8 mouse cellular contexts compared by ENCODE assay signal in the genomic region with DNA sequence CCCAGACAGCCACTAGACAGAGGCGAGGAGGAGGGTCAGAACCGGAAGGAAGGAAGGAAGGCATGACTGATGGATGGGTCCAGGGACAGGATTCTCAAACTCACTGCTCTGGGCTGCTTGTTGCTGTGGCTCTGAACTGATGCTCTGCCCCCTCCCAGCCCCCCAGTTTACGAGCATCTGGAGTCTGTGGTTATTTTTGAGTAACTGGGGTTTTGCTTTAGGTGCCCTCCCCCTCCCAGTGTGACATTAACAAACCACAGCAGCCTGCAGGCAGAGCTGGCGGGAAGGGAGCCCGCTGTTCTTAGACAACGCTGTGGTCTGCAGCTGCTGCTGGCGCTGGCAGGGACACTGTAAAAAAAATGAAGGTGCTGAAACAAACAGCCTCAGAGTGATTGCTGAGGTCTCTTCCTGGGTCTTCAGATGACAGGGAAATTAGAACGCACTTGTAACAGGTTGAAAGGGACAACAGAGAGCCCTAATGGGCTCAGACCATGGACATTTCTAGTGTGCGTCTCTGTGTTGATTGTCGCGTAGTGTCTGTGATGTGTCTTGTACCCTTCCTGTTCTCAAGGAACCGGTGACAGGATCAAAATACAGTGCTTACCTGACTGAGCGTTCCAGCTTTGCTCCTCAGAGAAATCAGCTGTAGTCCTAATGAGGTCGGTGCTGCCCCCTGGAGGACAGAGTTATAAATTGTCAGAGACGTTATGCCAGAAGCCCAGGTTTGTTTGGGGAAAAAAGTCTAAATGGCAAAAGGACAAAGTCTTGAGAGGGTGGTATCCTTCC. TPM values are rescaled to one million over a fixed set of nuclear protein-coding genes. Genes with fewer than 3 reads are reported as not detected.
A peak's percentile ranks its signal among the peaks of the same experiment; 100 is the strongest.
DNase-seq lines count a peak whose midpoint lies in the region; ATAC-seq and TF ChIP-seq lines count a peak whose summit lies in the region.

No protein-coding gene starts in this region.

- H3K9ac ChIP-seq in intestine, postnatal 0 days (ENCODE audit: low read depth, low read length), result no peak overlapping the region

- peak; percentile 90 for TF ChIP-seq CTCF in intestine, postnatal 0 days (IDR thresholded peaks at IDR 0.05; ENCODE audit: low read depth)
- TF ChIP-seq CTCF in small intestine, adult 2 months (IDR thresholded peaks at IDR 0.05; ENCODE audit: extremely low read depth, insufficient read length, insufficient replicate concordance, low read depth, low read length), result peak; percentile 50; the same call in 1 of the 2 replicates

- no peak overlapping the region for H3K27ac ChIP-seq in intestine, postnatal 0 days (ENCODE audit: low read depth, low read length)
- 0 out of 2 replicates have a peak overlapping the region, but pooled peaks have one; percentile 3 for H3K27ac ChIP-seq in midbrain, embryonic 10.5 days (replicated peaks)
- peak overlapping the region; percentile 48 for H3K27ac ChIP-seq in small intestine, adult 2 months (ENCODE audit: insufficient read depth, low read depth, low read length)

- intact Hi-C loops in gastrocnemius, postnatal 36 days (cut with DNase I), result loop anchor here (5.0 kb wide), 1 partner anchor 40 kb away; no protein-coding TSS in a partner anchor
- intact Hi-C loops in left cerebral cortex, postnatal 36 days (cut with DNase I), result loop anchor here (5.0 kb wide), 1 partner anchor 80 kb away; no protein-coding TSS in a partner anchor

- no peaks in the 10 kb centered on the region for H3K36me3 ChIP-seq in intestine, postnatal 0 days (ENCODE audit: control insufficient read depth, insufficient read depth)
- no peaks in the 10 kb centered on the region for H3K36me3 ChIP-seq in midbrain, embryonic 10.5 days
- no peaks in the 10 kb centered on the region for H3K36me3 ChIP-seq in small intestine, adult 2 months (ENCODE audit: control insufficient read depth, insufficient read depth, low read length)

- peak; percentile 34 to 64 for DNase-seq in urinary bladder, adult 18-20 months (ENCODE audit: low spot score in 2 of 2)
- no peak for DNase-seq in urinary bladder, postnatal 10 days (ENCODE audit: low spot score)
- DNase-seq in embryo, embryonic 11.5 days (ENCODE audit: low read depth, low spot score), result peak; percentile 73
- peak; percentile 37 to 51 for DNase-seq in gastrocnemius, postnatal 36 days
- DNase-seq in left cerebral cortex, postnatal 36 days (ENCODE audit: low spot score in 2 of 2), result peak; percentile 64 to 84
- peak; percentile 70 for DNase-seq in midbrain, embryonic 10.5 days (ENCODE audit: low spot score)

- no peaks in the 10 kb centered on the region for H3K27me3 ChIP-seq in intestine, postnatal 0 days (replicated peaks; ENCODE audit: control insufficient read depth, insufficient read depth, low read length)
- H3K27me3 ChIP-seq in midbrain, embryonic 10.5 days (ENCODE audit: low read depth, poor library complexity, severe bottlenecking), result peaks cover 4% of the 10 kb centered on the region; the same call in 1 of the 2 replicates
- H3K27me3 ChIP-seq in small intestine, adult 2 months (ENCODE audit: control insufficient read depth, insufficient read depth, low read length), result no peaks in the 10 kb centered on the region

- peak overlapping the region; percentile 56 for H3K4me2 ChIP-seq in intestine, postnatal 0 days (replicated peaks; ENCODE audit: low read depth)

- H3K9me3 ChIP-seq in intestine, postnatal 0 days (ENCODE audit: control insufficient read depth), result no peaks in the 10 kb centered on the region
- no peaks in the 10 kb centered on the region for H3K9me3 ChIP-seq in midbrain, embryonic 10.5 days (replicated peaks)

- ATAC-seq in intestine, postnatal 0 days, result no peak

- TF ChIP-seq POLR2A in small intestine, adult 2 months (IDR thresholded peaks at IDR 0.05; ENCODE audit: low read depth, low read length), result no peak

- WGBS in intestine, postnatal 0 days, result 11% methylated on average over 15 of the region's 15 CpGs
- WGBS in midbrain, embryonic 10.5 days, result 17% methylated on average over 15 of the region's 15 CpGs
- WGBS in small intestine, adult 2 months, result 17% methylated on average over 15 of the region's 15 CpGs

- no peaks in the 10 kb centered on the region for H3K4me1 ChIP-seq in intestine, postnatal 0 days (replicated peaks; ENCODE audit: control insufficient read depth, insufficient read depth, low read length)
- H3K4me1 ChIP-seq in midbrain, embryonic 10.5 days, result peaks cover 12% of the 10 kb centered on the region
- no peaks in the 10 kb centered on the region for H3K4me1 ChIP-seq in small intestine, adult 2 months (ENCODE audit: control insufficient read depth, insufficient read depth, insufficient read length, low read length)

- peak overlapping the region; percentile 13; the same call in 1 of the 2 replicates for H3K4me3 ChIP-seq in intestine, postnatal 0 days (ENCODE audit: low read depth, low read length)
- peak overlapping the region; percentile 33 for H3K4me3 ChIP-seq in midbrain, embryonic 10.5 days
- H3K4me3 ChIP-seq in small intestine, adult 2 months (ENCODE audit: low read depth, low read length), result peak overlapping the region; percentile 53

RNA-seq across cellular contexts. Expression of a gene that starts 21.4 kb away (rescaled TPM):
- under 1 TPM; 0.31 to 0.35 TPM for total RNA-seq in gastrocnemius, postnatal 36 days (2021)
- polyA plus RNA-seq in intestine, postnatal 0 days (2015; fragmentation: Nextera tagmentation; extraction: Ambion mirVana), result 1.1 and 1.3 TPM in 2 replicates
- 1 to 10 TPM; 2.7 to 3.4 TPM for total RNA-seq in left cerebral cortex, postnatal 36 days (2021)
- 0.96 and 1.4 TPM in 2 replicates for polyA plus RNA-seq in midbrain, embryonic 10.5 days (2016; fragmentation: Nextera tagmentation; extraction: Ambion mirVana)
- polyA plus RNA-seq in small intestine, adult 2 months (2012; rRNA removed), result 1.8 and 7.0 TPM in 2 replicates
